Mouse (Mus musculus) mammary gland, adult 2 months (tissue): ENCODE results near the gene Nkx2-2. TPM values are rescaled to one million over a fixed set of nuclear protein-coding genes. Genes with fewer than 3 reads are reported as not detected.

Source experiments
- polyA plus RNA-seq: library from polyadenylated mRNA; depleted of rRNA; stranded (reverse); fragments of >200 nt; gene quantifications from 2 replicates; pipeline ENCODE4 v1.2.3, GENCODE M21; 2012; ENCODE audit warnings: low replicate concordance; rRNA removed

Nkx2-2 gene
- polyA plus RNA-seq, result 0.06 TPM in 1 of 2 replicates, not detected in the other

DNA sequence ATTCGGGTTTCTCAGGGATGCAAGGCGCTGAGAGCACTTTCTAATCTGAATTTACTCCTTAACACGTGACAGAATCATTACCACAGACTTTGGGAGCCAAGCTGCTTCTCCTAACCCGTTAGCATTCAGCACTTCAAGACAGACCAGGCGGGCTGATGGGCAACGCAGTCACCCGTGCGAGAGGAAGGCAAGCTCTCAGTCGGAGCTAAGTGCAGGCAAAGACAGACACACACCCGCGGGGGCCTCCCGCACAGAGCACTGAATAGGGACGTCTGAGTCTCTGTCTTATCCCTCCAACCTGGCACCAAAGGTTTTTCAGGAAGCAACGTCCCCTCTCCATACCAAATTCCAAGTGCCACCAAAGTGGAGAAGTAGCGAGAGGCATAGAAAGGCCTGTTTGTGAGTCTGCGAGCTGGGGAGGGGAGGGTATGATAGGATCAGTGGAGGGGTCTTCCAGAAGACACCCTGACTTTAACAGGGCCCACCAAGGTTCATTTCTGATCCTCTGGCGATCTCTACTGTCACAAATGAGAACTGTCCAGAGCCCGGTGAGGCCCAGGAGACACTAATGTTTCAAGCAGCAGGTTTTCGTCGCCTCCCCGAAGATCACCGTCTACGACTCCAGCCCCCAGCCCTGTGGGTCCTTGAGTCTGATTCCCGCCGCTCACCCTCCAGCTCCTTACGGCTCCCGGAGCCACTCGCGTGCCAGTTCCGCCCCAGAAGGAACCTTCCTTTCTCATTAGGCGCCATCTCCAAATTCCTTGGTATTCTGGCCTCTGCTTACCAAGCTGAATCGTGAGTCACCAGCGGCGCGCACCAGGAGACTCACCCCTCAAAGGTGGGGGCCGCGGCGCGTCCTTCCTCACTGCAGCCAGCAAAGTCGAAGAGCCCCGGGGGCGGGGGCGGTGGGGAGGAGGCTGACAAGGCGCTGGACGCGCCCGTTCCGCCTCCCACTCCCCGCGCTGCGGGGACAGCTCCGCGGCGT is at the start of gene Nkx2-2:
Gene Nkx2-2 (minus strand): TSS at position 973 of the 985 bp plus-strand sequence.

Other genes starting within 250 kb of the Nkx2-2 start
- gene Xrn2, start 181.2 kb downstream of the Nkx2-2 start, polyA plus RNA-seq, result 14.5 and 17.2 TPM in 2 replicates
- gene Nkx2-4, start 108.8 kb downstream of the Nkx2-2 start, polyA plus RNA-seq, result not detected in 2 replicates
- 0.72 and 1.0 TPM in 2 replicates for gene Pax1, start 167.7 kb upstream of the Nkx2-2 start, polyA plus RNA-seq